Mouse (Mus musculus) urinary bladder, postnatal 25 days (tissue): ENCODE measurements around the gene Nek9.

Experiments
- DNase-seq: peaks from one replicate; pipeline ENCODE4 v3.0.0; 2022; ENCODE audit warnings: low spot score

Gene Nek9

GRCm38 (mm10) chr12:85263190-85263589 lies 76.0 kb downstream of the Nek9 start:
- DNase-seq = no peak

- DNase-seq = no peak
Observed at GRCm38 (mm10) chr12:85262489-85262888, 76.7 kb downstream of the Nek9 start.

- DNase-seq = no peak
Observed at GRCm38 (mm10) chr12:85257008-85257639, 82.0 kb downstream of the Nek9 start.

- no peak for DNase-seq
Observed at GRCm38 (mm10) chr12:85256074-85256751, 82.9 kb downstream of the Nek9 start.

GRCm38 (mm10) chr12:85252083-85252482 lies 87.1 kb downstream of the Nek9 start:
- no peak for DNase-seq
